Mouse (Mus musculus) c-Kit-positive CD71-positive TER-119-positive erythroid progenitor cells, embryonic 14.5 days (primary cell): ENCODE data around the gene Rpl36al.
"Not testable (repeated sequence)": the region's sequence is repeated elsewhere in the genome, so short reads cannot be mapped to it uniquely, and the experiment has no call there.

Source experiments
- DNase-seq: peaks from one replicate; pipeline ENCODE4 v3.0.0-alpha.2; 2013; ENCODE audit warnings: low spot score

Gene Rpl36al

GRCm38 (mm10) chr12:69196444-69197377 is 12.8 kb upstream of the Rpl36al start, which contains the start of gene Gm49383:
TSS of gene Gm49383 (minus strand) at chr12:69197104.
- peak; percentile 68 for DNase-seq

GRCm38 (mm10) chr12:69192637-69193036 is 8.8 kb upstream of the Rpl36al start:
- no peak for DNase-seq

- no peak for DNase-seq
Measured at GRCm38 (mm10) chr12:69191396-69191795, 7.5 kb upstream of the Rpl36al start.

GRCm38 (mm10) chr12:69190522-69190921 is 6.6 kb upstream of the Rpl36al start:
- DNase-seq: no peak

GRCm38 (mm10) chr12:69190074-69190473 is 6.2 kb upstream of the Rpl36al start:
- DNase-seq: no peak

- DNase-seq: no peak
Measured at GRCm38 (mm10) chr12:69186811-69187471, 3.1 kb upstream of the Rpl36al start.

DNA sequence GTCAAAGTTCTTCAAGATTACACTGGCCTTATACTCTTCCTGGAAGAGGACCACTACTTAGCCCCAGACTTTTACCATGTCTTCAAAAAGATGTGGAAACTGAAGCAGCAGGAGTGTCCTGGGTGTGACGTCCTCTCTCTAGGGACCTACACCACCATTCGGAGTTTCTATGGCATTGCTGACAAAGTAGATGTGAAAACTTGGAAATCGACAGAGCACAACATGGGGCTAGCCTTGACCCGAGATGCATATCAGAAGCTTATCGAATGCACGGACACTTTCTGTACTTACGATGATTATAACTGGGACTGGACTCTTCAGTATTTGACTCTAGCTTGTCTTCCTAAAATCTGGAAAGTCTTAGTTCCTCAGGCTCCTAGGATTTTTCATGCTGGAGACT is 1.5 kb upstream of the Rpl36al start:
- DNase-seq: no peak

GRCm38 (mm10) chr12:69184342-69185295 is 736 bp upstream of the Rpl36al start:
- DNase-seq: peak; percentile 46

DNA sequence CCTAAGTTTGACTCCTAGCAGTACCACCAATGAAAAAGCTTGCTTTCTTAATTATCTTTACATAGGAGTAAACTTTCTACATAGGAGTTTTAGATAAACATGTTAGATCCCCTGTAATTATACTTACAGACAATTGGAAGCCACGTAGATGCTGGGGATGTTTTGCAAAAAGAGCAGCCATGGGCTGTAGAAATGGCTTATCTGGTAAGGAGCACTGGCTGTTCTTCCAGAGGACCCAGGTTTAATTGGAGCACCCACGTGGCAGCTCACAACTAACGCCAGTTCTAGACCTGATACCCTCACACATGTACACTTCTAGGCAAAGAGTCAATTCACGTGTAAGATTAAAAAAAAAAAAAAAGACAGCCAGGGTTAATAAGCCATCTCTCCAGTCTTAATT is 2.1 kb downstream of the Rpl36al start:
- no peak for DNase-seq

DNA sequence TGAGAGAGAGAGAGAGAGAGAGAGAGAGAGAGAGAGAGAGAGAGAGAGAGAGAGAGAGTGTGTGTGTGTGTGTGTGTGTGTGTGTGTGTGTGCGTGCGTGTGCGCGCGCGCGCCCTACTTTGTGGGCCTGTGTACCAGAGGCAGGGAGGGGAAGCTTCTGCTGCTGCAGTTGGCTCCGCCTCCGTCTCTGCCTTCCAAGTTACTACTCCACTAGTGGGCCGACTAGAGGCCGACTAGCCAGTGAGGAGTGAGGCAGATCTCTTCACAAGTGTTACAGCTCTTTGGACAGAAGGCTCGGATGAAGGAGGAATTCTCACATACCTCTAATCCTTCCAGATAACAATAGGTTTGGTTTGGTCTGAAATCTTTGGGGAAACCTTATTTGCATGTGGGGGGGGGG is 4.5 kb downstream of the Rpl36al start:
- DNase-seq: no peak

DNA sequence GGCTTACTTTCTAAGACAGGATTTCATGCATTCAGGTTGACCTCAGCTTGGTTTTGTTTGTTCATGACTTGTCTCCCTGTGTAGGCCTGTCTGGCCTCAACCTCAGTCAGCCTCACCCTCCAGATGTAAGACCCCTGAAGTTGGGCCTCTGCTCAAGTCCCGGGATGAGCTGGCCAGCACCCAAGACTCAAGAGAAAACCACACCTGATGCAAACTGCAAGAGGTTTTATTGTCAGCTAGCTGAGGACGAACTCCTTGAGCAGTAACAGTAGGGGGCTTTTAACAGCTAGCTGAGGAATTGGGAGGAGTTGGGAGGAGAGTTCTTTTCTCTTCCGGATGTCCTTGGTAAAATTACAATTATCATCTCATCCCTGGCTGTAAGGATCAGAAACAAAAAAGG is 6.4 kb downstream of the Rpl36al start:
- no peak for DNase-seq

DNA sequence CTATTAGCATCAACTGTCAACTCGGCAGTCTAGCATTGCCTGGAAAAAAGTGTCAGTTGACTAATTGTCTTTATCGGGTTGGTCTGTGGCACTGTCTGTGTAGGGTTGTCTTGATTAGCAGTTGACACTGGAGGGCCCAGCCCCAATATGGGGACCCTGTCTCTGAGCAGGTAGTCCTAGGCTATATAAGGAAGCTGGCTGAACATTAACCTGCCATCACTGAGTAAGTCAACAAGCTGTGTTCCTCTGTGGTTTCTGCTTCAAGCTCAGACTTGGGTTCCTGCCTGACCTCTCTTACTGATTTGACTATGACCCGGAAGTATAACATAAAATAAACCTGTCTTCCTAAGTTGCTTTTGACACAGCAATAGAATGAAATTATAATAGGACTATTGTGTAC is 7.9 kb downstream of the Rpl36al start:
- DNase-seq: no peak

- DNase-seq: no peak
Measured at GRCm38 (mm10) chr12:69171307-69171706, 12.6 kb downstream of the Rpl36al start.

DNA sequence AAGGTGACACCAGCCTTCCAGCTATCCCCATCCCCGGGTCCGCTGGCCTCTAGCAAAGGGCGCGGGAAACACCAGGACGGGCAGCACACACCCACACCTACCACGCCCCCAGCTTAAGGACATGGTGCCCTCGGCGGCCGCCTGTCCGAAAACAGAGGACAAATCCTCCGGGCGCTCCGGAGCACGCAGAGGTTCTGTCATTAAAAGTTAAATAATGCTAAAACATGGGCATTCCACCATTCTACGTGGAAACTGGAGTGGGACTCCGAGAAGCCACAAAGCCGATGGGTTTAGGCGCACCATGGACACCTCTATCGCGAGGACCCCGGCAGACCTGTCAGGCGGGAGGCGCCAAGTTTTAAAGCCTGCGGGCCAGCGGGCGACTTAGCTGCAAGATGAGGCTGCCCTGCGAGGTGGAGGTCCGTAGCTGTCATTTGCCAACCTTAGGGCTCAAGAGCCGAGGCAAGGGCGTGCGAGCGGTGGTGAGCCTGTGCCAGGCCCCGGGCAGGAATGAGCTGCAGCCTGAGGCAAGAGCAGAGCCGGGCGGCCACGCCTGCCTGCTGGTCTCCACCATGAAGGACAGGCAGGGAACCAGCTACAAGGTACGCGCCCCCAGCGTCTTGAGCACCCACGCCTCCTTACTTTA is 15.3 kb downstream of the Rpl36al start, which contains the start of gene Lrr1:
Gene Lrr1 (plus strand): TSS at position 354 of the 646 bp plus-strand sequence.
- peak; percentile 83 for DNase-seq

DNA sequence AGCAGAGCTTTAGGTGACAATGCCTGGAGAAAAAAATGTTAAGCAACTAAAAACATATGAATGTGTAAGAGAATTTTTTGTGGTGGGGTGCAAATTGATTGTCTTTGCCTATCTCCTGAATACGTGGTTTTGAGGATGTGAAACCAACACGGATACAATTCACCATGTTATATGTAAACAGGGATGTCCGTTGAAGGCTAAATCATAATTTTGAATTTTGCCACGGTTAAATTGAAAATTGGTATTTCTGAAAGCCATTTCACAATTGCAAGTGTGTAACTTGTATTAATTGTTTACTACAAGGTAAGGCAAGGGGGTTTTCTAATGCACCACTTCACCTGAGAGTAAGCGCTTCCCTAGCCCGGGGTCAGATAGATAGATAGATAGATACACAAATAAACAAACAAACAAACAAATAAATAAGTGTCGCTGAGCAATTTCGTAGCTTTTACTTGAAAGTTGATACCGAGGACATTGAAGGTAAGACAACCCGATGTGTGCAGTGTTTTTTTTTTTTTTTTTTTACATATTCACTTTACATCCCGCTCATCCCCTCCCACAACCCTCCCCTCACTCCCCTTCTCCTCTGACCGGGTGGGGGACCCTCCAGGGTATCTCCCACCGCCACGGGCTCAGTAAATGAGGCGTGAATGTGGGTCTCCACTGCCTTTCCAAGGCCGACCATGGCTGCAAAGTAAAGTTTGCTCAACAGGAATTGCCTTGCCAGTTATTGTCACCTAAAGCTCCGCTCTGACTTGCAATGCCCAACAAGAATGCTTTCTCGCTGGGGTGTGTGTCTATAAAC is 16.0 kb downstream of the Rpl36al start:
- DNase-seq: no peak

- not testable (repeated sequence) for DNase-seq
Measured at GRCm38 (mm10) chr12:69166861-69167581, 16.9 kb downstream of the Rpl36al start.

DNA sequence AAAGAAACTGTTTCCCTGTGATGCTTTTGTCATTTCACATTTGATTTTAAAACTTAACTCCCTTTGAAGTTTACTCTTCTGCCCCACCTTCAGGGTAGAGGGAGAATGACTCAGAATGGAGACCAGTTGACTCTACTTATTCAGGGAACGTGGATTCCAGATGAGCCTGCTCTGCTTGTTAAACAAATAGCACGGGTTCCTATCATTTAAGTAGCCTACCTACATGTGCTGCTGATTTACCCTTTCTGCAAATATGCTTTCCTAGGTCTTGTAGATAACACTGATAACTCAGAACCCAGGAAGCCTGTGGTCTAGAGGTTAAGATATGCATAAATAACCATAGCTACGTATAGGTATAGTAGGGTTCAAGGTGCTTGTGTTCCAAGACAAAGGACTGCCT is 19.0 kb downstream of the Rpl36al start:
- DNase-seq: peak; percentile 29

GRCm38 (mm10) chr12:69163586-69163985 is 20.3 kb downstream of the Rpl36al start:
- not testable (repeated sequence) for DNase-seq

GRCm38 (mm10) chr12:69160677-69161076 is 23.2 kb downstream of the Rpl36al start:
- not testable (repeated sequence) for DNase-seq

GRCm38 (mm10) chr12:69159578-69159940 is 24.3 kb downstream of the Rpl36al start:
- DNase-seq: peak; percentile 88
